Mouse (Mus musculus): ENCODE results near the gene Gpr12.
A peak's percentile ranks its signal among the peaks of the same experiment; 100 is the strongest.
"Not testable (repeated sequence)": the region's sequence is repeated elsewhere in the genome, so short reads cannot be mapped to it uniquely, and the experiment has no call there.

The Gpr12 gene

DNA sequence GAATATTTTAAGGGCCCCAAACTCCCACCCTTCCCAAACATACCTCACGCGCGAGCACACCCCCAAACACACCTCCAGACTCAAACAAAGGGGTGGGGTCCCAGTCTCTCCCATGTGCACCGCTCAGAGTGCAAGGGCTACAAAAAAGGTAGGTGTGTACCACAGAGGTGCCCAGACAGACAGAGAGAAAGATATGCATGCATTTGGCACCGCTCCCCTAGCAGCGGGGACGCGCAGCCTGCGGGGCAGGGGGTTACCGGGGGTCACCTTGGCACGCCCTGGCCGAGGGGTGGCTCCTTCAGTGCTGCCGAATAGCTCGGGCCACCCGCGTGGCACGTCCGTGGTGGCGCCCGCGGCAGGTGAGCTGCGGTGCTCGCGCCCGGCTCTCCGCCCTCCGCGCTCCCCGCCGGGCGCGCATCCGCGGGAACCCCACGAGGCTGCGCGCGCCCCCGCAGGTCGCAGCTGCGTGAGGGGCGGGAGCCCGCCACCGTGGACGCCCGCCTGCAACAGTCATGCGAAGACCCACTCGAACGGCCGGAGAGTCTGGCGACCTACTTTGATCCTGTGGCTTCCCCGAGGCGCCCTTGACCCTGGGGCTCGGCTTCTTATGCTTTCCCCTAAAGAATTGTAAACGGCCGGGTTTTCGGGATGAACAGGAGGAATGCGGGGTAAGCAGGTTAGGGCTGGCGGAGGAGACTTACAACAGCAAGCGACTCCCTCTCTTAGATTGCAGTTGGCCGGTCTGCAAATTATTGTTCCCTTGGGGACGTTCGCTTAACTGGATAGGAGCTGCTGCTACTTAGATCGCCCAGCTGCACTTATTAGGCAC, at the start of gene Gpr12:
TSS of gene Gpr12 (minus strand) at position 762 of the 829 bp plus-strand sequence.
- DNase-seq (ENCODE audit: inconsistent age in 2 of 2, low spot score in 1 of 2), result peak in 1 of 2 experiments; percentile 35

GRCm38 (mm10) chr5:146631602-146632001, 46.6 kb upstream of the Gpr12 start:
- DNase-seq (ENCODE audit: inconsistent age in 2 of 2, low spot score in 1 of 2), result no peak

DNA sequence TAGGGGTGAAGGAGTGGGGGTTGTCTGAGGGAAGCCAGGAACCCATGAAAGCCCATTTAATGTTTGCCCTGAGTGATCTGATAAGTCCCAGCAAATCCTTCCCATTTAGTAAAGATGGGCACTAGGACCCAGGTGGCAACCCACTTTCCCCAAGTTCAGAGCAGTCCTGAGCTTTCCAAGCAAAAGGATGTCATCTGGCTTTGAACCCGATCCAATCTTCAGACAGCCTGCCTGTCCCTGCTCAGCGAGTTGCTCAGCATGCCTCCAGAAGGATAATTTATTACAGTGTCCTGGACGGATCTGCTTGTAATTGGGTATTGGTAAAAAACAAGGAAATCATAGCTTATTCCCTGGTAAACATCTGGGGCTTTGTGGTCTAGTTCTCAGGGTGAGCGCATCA, 45.9 kb upstream of the Gpr12 start:
- peak in 1 of 2 experiments; percentile 22 for DNase-seq (ENCODE audit: inconsistent age in 2 of 2, low spot score in 1 of 2)

DNA sequence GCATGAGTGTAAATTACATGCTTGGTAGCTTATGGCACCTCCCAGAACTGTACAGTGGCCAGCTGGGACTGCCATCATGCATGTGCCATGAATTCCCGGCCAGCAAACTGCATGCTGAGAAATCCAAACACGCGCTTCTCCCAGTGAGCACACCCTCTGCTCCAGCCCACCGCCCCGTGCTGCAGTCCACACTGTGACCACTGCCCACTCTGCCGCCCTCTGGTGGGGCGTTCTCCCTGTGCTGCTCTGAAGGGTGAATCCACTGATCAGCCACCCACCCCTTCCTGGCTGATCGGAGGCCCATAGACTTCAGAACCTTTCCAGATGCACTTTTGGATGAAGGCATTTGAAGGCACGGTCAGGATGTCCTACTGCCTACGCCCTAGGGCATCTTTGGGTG, 44.6 kb upstream of the Gpr12 start:
- DNase-seq (ENCODE audit: inconsistent age in 2 of 2, low spot score in 1 of 2), result peak in 1 of 2 experiments; percentile 6

DNA sequence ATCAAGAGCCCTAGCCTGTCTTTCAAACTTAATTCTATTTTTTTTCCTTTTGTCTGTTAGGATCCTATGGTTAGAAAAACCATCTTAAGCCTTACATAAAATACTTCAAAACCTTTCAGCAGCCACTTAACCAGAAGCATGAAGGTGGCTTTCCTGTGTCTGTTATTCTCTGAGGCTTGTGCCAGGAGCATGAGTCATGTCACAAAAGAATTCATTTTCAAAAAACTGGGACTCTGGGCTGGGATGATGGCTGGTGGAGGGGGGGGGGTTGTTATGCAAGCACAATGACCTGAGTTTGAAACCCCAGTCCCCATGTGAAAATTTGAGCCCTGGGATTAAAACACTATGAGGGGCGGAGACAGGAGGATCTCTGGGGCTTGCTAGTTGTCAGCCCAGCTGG, 43.8 kb upstream of the Gpr12 start:
- peak; percentile 5 to 59 for DNase-seq (ENCODE audit: inconsistent age in 2 of 2, low spot score in 1 of 2)

DNA sequence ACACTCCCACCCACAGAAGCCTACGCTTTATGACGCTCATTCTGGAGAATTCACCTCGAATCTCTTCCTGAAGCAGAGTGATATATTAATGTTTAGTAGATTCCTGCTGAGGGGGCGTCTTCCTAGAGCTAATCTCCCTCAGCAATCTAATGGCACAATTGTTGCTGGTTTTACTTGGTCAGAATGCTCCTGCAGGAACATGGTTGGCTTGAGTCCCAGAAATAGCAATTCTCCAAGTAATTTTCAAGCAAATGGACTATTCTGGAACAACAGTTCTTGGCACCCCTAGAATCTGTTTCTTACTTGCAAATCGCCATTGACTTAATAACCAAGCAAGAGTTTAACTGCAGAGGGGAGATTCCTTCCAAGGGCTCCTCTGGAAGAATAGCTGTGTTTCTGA, 42.9 kb upstream of the Gpr12 start:
- no peak for DNase-seq (ENCODE audit: inconsistent age in 2 of 2, low spot score in 1 of 2)

DNA sequence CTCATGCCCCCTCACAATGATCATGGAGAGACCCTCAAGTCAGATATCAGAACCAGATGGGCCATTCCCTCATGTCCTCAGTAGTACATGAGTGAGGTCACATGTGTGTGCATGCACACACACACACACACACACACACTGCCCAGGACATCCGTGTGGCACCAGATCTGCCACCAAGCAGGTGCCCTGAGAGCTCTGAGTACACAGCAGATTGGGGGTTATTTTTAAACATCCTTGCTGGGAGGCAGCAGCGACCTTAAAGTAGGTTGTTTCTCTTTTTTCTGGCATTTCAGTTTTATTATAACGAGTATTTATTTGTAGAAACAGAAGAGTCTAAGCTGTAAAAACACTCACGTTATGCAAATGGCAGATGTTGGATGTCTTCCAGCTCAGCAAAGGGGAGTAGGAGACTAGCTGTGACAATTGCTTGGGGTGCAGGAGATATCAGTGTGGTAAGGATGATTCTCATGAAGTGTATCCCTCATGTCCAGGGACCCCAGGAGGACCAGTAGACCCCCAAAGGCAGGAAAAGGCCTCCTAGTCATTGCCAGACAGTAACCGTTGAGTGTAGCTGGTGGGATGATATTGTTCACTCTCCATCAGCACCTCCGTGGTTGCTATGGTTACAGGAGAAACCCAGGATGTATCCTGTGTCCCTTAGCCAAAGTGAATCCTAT, 40.7 kb upstream of the Gpr12 start:
- no peak for DNase-seq (ENCODE audit: inconsistent age in 2 of 2, low spot score in 1 of 2)

- no peak for DNase-seq (ENCODE audit: inconsistent age in 2 of 2, low spot score in 1 of 2)
Measured at GRCm38 (mm10) chr5:146611830-146612229, 26.8 kb upstream of the Gpr12 start.

- no peak for DNase-seq (ENCODE audit: inconsistent age in 2 of 2, low spot score in 1 of 2)
Measured at GRCm38 (mm10) chr5:146611009-146611408, 26.0 kb upstream of the Gpr12 start.

- no peak for DNase-seq (ENCODE audit: inconsistent age in 2 of 2, low spot score in 1 of 2)
Measured at GRCm38 (mm10) chr5:146609646-146610045, 24.6 kb upstream of the Gpr12 start.

GRCm38 (mm10) chr5:146607816-146608215, 22.8 kb upstream of the Gpr12 start:
- DNase-seq (ENCODE audit: inconsistent age in 2 of 2, low spot score in 1 of 2), result no peak

GRCm38 (mm10) chr5:146606895-146607294, 21.9 kb upstream of the Gpr12 start:
- DNase-seq (ENCODE audit: inconsistent age in 2 of 2, low spot score in 1 of 2), result no peak

- DNase-seq (ENCODE audit: inconsistent age in 2 of 2, low spot score in 1 of 2), result no peak
Measured at GRCm38 (mm10) chr5:146606221-146606620, 21.2 kb upstream of the Gpr12 start.

GRCm38 (mm10) chr5:146599970-146600369, 14.9 kb upstream of the Gpr12 start:
- no peak for DNase-seq (ENCODE audit: inconsistent age in 2 of 2, low spot score in 1 of 2)

DNA sequence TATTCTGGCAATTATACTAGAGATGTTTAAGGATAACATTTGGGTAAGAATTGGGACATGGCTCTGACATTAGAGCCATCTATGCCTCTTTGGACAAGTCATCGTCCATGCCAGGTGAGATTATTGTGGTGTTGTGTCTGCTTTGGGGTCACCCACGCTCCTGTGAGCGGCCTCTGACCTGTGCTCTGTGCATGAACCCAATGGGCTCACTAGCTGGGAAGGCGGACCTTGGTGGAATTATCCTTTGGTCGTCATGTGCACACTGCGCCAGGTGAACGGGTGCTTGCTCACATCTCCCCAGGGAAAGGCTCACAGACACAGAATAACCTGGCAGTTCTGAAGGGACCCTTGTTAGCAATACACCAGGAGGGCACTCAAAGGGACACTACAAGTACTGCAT, 14.2 kb upstream of the Gpr12 start:
- not testable (repeated sequence) for DNase-seq (ENCODE audit: inconsistent age in 2 of 2, low spot score in 1 of 2)

GRCm38 (mm10) chr5:146598215-146599119, 13.4 kb upstream of the Gpr12 start:
- DNase-seq (ENCODE audit: inconsistent age in 2 of 2, low spot score in 1 of 2), result no peak

DNA sequence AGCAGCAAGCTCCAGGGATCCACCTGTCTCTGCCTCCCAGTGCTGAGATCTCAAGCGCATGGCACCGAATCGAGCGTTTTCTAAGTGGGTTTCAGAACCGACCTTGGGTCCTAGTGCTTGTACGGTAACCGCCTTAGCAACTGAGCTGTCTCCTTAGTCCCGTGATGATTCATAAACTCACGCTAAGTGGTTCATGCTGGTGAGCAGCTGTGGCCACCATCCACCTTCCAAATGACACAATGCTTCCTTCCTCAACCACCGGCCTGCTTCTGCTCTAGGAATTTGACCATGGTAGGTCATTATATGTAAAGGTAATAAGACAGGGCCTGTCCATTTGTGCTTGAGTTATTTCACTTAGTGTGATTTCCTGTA, 12.4 kb upstream of the Gpr12 start:
- no peak for DNase-seq (ENCODE audit: inconsistent age in 2 of 2, low spot score in 1 of 2)

DNA sequence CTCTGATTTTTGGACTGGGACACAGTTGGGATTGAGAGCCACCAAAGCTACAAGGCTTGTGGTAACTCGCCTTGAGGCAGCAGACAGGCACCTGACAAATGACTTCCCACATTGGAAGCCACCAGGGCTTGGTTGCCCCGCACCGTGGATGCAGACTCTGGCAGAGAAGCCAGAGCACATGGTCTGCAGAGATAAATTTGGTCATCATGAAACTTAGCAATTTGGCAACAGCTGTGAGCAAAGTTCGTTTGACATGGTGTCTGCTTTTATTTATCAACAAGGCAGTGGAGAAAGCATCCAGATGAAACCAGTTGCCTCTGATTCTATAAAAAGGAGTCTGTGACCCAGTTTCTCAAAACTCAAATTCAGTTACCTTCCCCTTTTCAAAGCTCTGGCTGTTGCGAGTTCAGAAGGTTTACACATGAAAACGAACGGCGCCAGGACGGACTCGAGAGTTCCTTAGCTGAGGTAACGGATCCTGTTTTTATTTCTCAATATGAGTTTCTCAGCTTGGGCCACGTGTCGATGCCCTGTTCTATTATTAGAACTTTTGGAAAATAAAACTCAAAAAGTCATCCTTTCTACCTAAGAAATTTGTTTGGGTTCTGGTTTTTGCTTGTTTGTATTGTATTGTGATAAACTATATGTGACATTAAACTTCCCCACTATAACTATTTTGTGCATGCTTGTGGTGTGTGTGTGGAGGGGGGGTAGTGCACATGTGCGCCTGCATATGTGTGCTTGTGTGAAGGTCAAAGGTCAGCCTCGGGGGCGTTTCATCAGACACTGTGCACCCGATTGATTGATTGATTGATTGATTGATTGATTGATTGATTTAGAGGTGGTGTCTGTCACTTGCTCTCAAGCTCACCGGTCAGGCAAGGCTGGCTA, 11.8 kb upstream of the Gpr12 start:
- no peak for DNase-seq (ENCODE audit: inconsistent age in 2 of 2, low spot score in 1 of 2)

- DNase-seq (ENCODE audit: inconsistent age in 2 of 2, low spot score in 1 of 2), result no peak
Measured at GRCm38 (mm10) chr5:146592580-146592979, 7.5 kb upstream of the Gpr12 start.

DNA sequence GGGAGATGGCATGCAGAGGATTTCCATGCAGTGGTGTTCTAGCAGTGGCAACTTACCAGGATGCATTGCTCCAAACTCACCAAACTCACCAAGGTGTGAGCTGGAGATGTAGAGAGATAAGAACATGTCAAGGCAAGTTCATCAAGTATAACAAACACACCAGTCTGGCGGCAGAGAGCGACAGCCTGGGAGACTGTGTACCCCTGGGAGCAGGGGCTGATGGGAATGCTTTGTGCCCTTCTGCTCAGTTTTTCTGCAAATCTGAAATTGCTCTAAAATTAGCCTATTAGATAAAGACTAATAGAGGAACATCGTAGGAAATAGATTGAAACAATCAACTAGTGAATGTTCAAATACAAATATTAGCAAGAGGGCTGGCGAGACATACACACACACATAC, 6.6 kb upstream of the Gpr12 start:
- DNase-seq (ENCODE audit: inconsistent age in 2 of 2, low spot score in 1 of 2), result no peak
